Mouse (Mus musculus) mature B cell (primary cell): Measurements from ENCODE around the gene Apof.
"Not testable (repeated sequence)": the region's sequence is repeated elsewhere in the genome, so short reads cannot be mapped to it uniquely, and the experiment has no call there.

Source experiments
- in situ Hi-C: fragments of 300-500 bp; cut with MboI; formaldehyde crosslinking; loops from 2 replicates; pipeline ENCODE4 v1.14.3; 2019

Gene Apof

DNA sequence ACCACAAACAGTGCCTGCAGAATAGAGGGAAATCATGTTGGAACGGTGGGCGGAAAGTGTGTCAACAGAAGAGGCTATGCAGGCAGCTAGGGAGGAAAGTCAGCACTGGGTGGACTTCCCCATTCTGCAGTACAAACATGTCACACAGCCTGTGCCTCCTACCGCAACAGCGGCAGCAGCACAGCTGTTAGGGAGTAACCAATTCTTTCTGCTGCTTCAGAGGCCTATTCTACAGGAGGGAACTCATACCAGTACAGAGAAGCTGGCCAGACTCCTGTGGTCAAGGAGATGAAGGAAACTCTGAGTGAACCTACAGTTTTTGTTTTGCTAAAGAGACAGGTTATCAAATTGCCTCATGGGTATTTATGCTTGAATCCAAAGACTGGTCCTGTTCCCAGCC lies 9.5 kb upstream of the Apof start:
- in situ Hi-C loops: no loop called here

DNA sequence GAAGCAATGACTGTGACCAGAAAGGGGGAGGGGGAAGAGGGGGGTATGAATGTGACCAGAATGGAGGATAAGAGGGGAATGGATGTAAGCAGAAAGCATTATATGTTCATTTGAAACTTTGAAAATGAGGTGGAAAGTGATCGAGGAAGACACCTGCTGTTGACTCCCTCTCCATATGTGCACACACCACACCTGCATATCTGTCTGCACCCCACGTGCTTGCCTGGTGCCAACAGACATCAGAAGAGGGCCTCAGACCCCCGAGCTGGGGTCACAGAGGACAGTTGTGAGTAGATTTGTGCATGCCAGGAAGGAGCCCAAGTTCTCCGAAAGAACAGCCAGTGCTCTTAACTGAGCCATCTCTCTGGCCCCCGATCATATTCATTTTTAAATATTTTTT lies 8.5 kb upstream of the Apof start:
- in situ Hi-C loops: no loop called here

DNA sequence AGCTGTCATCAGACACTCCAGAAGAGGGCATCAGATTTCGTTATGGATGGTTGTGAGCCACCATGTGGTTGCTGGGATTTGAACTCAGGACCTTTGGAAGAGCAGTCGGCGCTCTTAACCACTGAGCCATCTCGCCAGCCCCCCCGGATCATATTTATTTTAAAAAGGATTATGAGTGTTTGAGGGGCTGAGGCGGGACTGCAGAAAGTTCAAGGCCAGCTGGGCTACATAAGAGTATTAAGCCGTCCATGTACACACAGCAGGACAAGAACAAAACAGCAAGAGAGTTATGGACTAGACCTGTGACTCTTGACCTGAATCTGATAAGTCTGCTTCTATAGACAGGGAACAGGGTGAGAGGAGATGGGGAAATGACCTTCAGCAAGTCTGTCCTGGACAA lies 8.1 kb upstream of the Apof start:
- in situ Hi-C loops: not testable (repeated sequence)

DNA sequence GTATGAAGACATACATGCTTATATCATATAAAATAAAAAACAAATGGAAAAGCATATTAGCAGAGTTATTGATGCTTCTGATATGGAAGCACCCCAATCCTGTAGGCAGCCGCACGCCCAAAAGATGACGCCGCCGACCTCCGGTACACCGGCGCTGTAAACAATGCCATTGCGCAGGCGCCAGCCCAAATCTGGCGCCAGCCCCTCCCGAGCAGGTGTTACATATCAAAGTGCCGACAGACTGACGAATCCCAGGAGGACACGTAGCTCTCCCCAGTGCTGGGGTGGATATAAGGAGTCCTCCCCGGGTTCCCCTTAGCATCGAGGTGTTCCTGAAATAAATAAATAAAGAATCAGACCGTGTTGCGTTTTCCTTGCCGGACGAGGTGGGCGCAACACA lies 6.2 kb upstream of the Apof start:
- in situ Hi-C loops: no loop called here

DNA sequence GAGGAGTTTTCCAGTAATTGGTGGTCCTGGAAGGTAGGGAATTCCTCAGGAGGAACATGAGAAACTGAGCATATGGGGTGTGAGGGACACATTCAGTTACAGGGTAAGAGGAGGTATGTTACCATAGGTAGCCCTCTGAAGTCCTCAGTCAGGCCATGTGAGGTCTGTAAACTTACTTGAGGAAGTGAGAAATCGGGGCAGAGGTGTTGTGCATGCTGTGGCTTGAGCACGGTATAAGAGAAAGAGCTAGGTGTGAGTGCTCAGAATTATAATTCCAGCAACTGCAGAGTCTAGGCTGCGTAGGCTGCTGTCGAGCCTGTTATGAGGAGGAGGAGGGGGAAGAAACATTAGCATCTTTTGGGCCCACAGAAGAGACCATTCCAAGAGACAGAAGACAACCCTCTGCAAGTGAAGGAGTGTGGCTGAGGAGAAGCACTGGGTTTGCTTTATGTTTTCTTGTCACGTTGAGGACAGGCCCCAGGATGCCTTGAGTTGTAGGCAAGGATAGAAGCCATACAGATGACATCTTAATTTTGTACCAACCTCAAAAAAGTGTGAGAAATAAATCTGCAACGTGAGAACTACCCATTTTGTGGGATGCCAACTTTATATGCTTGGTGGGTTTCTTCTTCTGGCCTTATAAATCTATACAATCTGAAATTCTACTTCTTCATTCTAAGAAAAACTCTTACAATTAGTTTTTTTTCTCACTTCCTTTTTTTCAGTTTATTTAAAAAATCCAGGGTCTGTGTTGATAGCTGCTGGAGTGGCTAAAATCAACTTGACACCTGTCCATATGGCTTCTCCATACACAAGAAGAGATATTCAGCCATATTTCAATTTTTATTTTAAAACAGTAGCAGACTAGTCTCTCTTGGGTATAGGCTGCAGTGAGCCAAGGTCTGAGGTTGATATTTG lies 4.8 kb upstream of the Apof start:
- in situ Hi-C loops: no loop called here

DNA sequence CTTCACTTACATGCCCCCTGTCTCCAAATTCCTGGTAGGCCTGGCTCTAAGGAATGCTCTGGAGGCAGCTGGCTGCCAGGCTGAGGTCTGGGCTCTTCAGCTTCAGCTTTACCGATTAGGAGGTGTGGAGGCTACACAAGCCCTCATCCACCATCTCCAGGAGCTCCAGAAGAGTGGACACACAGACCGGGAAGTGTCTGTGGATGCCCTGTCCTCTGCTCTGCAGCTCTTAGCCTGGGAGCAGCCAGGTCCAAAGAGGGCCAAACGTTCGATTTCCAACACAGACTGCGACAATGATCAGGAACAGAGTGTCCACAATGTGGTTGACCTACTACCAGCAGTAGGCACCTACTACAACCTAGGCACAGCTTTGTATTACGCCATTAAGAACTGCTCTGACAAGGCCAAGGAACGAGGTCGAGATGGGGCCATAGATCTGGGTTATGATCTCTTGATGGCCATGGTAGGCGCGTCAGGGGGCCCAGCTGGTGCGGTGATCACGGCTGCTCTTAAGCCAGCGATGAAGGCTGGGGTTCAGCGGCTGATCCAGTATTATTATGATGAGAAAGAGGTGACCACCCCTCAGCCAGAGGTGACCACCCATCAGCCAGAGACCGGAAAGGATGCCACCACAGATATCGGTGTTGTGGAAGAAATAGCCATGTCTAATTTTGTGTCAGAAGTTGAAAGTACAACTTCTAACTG lies 887 bp downstream of the Apof start:
- in situ Hi-C loops: no loop called here

DNA sequence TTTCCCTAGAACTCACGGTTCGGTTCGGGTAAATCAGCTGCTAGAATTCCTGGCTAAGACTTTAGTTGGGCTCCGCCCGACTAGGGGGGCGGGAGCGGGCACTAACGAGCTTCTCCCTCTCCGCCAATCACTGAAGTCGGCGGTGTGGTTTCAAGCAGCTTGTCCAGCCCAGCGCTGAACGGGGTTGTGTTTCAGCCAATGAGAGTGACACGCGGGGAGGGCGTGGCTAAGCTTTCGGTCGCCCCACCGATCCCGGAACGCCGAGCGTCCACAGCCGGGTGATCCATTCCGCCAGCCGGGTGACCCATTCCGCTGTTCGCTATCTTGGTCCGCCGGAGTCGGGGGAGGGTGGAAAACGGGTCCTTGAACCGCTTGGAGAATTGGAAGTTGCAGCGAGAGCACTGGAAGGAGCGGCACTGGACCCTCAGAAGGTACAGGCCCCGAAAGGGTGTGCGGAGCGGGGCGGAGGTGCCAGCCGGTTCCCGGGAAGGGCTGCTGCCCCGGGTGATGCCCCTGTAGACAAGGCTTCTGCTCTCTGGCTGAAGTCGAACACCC lies 1.9 kb downstream of the Apof start, which contains the start of gene Stat2:
Gene Stat2, plus strand, starts transcription at position 273 of the 555 bp plus-strand sequence.
- in situ Hi-C loops: no loop called here

DNA sequence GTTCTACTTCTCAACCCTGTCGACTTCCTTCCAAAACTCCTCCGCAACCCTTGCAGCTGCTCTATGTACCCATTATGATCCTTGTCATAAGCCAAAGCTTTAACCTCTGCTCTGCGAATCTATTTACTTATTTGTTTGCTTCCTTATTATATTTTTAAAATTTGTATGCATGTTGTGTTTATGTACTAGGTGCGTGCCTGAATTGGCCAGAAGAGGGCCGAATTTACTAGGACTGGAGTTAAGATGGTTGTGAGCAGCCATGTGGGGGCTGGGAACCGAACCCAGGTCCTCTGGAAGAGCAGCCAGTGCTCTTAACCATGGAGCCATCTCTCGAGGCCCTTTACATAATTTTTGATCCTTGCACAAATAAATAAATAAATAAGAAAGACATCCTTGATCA lies 2.4 kb downstream of the Apof start:
- in situ Hi-C loops: no loop called here

DNA sequence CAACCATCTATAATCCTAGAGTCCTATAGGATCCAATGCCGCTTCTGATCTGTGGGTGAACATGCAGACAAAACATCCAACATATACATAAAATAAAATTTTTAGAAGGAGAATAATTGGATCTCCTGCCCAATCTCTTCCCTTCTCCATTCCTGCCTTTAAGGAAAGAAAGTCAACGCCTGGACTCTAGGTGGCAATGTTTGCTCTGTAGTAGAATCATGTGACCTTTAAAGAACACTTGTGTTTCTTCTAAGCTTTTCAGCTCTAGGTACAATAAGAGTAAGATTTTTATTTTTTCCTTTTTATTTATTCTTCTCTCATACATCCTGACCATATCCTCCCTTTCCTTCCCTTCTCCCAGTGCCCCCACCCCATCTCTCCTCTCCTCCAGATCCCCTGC lies 3.4 kb downstream of the Apof start:
- in situ Hi-C loops: no loop called here

DNA sequence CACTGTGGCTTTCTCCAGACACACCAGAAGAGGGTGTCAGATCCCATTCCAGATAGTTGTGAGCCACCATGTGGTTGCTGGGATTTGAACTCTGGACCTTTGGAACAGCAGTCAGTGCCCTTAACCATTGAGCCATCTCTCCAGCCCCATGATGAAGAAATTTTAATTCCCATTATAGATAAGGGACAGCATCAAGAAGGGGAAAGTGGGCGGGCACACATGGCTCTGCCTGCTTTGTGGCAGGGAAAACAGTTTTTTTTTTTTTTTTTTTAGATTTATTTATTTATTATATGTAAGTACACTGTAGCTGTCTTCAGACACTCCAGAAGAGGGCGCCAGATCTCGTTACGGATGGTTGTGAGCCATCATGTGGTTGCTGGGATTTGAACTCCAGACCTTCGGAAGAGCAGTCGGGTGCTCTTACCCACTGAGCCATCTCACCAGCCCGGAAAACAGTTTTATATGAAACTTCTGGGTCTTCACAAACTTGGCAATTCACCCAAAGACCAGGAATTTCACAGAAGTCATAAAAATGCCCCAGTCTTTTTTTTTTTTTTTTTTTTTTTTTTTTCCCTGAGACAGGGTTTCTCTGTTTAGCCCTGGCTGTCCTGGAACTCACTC lies 4.5 kb downstream of the Apof start:
- in situ Hi-C loops: not testable (repeated sequence)

DNA sequence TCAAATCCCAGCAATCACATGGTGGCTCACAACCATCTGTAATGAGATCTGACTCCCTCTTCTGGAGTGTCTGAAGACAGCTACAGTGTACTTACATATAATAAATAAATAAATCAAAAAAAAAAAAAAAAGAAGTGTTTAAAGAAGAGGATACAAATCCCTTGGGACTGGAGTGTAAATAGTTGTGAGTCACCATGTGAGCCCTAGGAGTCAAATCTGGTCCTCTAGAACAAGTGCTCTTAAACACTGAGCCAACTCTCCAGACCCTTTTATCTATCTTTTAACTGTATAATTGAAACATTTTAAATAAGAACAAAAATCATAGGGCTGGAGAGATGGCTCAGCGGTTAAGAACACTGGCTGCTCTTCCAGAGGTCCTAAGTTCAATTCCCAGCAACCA lies 6.9 kb downstream of the Apof start:
- in situ Hi-C loops: not testable (repeated sequence)

DNA sequence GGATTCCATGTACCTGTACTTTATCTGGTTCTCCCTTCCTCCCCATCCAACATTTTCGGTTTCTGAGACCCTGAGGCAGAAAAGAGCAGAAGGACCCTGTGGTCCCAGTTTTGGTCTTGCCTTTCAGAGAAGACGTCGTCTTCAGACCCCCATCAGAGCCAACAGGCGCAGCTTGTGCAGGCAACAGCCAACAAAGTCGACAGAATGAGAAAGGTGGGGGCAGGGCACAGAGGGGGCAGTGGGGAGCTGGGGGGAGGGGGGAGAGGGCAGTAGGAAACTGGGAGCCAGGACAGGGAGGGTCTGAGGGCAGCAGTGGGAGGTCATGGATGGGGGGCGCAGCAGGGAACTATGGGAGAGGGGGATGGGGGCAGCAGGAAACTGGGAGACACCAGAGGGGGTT lies 9.7 kb downstream of the Apof start:
- in situ Hi-C loops: no loop called here

DNA sequence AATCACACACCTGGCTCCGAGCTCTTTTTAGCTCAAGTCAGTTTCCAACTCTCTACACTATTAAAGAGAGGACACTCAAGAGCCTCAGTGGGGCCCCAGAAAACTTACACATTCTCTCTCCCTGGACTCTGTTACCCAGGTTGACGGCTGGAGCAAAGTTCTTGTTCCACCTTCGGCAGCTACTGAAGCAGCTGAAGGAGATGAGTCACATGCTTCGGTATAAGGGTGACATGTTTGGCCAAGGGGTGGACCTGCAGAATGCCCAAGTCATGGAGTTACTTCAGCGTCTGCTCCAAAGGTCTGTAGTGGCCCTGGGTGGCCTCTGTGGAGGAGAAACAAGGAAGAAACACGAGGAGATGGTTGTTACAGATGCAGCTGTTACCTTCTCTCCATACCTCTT lies 12.5 kb downstream of the Apof start:
- in situ Hi-C loops: no loop called here

DNA sequence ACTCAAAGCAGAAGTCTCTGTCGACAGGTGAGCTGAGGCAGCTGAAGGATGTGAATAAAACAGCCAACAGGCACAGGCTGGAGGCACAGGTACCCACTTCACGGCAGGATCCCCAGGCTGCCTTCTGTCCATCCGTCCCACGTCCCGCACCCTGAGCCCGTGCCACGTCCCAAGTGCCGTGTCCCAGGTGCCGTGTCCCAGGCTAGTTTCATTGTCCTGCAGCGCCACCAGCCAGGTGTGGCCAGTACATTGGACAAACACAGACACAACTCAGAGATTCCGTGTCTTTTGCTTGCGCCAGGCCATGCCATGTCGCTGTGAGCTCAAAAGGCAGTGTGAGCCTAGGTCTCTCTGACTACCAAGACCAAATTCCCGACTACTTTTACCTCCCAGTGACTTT lies 13.2 kb downstream of the Apof start:
- in situ Hi-C loops: no loop called here

DNA sequence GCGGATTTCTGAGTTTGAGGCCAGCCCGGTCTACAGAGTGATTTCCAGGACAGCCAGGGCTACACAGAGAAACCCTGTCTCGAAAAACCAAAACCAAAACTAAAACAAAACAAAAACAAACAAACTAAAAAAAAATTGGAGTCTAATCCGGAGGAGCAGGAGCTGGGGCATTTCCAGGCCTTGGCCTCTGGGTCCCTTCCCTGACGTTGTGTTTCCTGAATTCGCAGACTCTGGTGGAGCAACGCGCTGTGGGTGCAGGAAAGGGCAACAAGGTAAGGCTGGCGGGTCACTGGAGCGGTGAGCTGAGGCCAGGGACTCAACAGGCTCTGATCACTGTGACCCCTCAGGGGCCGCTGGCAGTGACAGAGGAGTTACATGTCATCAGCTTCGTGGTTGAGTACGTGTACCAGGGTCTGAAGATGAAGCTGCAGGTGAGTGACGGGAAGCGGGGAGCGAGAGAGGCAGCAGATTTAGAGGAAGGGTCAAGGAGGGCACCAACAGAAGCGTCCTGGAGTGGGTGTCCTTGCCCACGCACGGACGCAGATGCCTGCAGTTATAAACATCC lies 14.5 kb downstream of the Apof start:
- in situ Hi-C loops: no loop called here

DNA sequence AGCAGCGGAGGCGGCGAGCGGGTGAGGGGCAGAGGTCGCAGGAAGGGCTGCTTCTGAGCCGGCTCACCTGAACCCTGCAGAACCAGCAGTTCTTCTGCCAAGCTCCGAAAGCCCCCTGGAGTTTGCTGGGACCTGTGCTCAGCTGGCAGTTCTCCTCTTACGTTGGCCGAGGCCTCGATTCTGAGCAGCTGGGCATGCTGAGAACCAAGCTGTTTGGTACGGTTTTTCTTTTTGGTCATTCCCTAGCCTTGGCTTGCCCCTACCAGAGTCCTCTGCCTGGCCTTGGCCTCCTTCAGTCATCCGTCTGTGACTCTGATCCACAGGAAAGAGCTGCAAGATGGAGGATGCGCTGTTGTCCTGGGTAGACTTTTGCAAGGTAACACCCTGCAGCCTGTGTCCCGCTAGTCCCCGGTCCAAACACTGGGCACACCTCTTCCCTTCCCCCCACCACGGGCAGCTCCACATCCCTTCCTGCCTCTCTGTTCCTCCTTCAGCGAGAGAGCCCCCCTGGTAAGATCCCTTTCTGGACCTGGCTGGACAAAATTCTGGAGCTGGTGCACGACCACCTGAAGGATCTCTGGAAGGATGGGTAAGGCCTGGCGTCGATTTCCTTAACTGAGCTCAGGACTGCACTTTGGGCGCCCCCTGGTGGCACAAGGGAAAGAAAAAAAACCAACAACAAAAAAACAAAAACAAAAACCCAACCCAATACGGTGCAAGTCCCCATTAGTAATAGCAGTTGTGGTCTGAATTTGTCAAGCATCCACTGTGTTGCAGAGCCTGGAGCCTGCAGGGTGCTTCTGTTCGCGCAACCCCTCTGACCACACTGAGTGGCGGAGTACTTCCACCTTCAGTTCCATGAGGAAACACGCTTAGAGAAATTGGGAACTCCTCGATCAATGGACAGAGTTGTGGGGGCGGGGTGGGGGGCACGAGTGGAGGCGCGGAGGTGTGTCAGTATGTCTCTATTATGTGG lies 15.4 kb downstream of the Apof start:
- in situ Hi-C loops: no loop called here

DNA sequence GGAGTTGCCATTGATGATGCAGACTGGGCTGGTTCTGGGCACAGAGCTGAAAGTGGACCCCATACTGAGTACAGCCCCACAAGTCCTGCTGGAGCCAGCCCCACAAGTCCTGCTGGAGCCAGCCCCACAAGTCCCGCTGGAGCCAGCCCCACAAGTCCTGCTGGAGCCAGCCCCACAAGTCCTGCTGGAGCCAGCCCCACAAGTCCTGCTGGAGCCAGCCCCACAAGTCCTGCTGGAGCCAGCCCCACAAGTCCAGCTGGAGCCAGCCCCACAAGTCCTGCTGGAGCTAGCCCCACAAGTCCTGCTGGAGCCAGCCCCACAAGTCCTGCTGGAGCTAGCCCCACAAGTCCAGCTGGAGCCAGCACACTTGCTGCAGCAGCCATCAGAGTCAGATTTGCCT lies 22.1 kb downstream of the Apof start:
- in situ Hi-C loops: not testable (repeated sequence)

DNA sequence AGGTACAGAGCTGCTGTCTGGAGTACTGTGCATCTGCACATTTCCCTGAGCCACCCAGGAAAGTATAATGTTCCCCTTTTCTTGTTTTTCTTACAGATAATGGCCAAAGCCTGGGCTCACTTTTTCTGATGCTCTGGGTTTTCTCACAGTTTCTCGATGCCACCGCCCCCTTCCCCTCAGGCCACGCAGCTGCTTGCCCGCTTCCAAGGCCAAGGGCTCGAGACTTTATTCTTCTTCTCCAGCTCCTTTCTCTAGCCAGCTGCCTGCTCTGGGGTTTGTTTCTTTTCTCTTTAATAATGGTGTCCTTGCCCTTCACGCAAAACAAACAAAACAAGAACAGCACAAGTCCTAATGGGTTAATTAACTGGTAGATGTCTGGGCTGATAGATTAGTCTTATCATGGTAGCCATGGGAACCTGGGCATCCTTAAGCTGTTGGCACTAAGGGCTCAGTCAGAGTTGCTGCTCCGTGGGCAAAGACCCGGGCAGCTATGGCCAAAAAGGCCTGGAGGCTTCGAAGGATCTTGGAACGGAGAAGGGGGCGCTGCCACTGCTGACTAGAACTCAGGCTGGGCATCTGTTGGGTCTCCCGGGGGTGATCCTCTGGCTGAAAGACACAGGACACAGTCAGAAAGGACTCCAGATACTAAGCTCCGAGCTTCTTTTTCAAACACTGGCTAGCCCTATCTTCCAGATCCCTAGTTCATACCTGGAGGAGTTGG lies 28.1 kb downstream of the Apof start:
- in situ Hi-C loops: no loop called here

DNA sequence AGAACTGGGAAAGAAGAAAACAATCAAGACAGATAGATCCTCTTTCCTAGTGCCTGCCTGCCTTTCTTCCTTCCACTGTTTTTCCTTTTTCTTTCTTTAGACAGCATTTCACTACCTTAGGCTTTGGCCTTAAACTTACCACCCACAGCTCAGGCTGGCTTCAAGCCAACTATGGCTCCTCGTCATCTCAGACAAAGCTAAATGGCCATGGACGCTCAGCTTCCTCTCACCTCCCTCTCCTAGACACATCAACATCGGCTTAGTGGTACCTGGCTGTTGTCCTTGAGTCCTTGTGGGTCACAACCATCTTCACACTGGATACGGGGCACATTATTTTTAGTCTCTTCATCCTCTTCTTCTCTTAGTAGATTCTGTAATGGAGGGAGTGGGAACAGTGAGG lies 28.8 kb downstream of the Apof start:
- in situ Hi-C loops: no loop called here

DNA sequence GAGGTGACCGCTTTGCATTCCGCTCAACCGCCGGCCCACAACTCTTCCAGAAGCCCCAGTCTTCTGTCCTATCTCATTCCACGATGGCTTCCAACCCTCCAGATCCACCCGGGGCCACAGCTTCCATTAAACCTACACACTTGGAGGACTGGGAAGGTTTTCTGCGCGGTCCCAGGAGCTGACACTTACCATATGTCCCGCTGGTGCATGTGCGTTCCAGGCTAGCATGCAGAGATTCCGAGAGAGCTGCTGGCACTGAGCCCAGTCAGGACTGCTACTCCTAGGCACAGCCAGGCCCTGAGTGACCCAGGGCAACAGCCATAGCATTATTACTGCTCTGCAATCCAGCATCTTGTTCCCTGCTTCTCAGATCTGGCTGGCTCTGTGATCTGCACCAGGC lies 29.2 kb downstream of the Apof start:
- in situ Hi-C loops: no loop called here
